8 mouse cellular contexts compared by ENCODE assay signal in the genomic region with DNA sequence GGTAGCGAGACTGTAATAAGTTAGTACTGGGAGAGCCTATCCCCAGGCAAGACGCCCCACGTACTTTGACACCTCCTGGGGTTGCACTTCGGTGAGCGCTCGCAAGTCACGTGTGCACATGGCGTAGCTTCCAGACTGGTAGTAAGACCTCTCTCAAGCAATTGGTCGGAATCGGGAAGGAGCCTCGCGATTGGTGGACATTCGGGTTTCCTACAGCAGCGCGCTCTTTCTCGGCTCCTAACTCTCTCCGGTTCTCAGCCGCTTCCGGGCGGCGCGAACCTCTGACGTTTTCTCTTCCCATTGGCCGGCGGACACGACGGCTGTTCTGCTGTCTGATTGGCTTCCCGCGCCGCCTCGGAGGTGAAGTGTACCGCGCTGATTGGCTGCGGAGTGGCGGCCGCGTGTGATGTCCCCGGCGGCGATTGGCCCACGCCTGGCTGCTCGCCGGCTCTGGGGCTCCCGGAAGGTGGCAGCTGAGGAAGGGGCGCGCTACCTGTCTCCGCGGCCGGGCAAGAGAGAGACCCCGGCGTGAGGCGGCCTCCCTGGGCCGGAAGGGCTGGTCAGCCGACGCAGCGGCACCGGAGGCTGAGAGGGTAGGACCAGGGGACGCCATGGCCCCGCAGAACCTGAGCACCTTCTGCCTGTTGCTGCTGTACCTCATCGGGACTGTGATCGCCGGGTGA. TPM values are rescaled to one million over a fixed set of nuclear protein-coding genes. Genes with fewer than 3 reads are reported as not detected.
DNase-seq lines count a peak whose midpoint lies in the region; ATAC-seq lines count a peak whose summit lies in the region.

A gene (minus strand): TSS at position 239 of the 683 bp plus-strand sequence.
A gene (plus strand): TSS at position 415 of the 683 bp plus-strand sequence.

- intact Hi-C loops in gastrocnemius, postnatal 14 days (cut with DNase I; ENCODE audit: low total_unique reads): no loop called here
- intact Hi-C loops in left cerebral cortex, postnatal 10 days (cut with DNase I): loop anchor here (5.0 kb wide), 1 partner anchor 250 kb away; a partner anchor contains a TSS

- peak; percentile 96 for ATAC-seq in inflammation-experienced regulatory T-cells, adult 6 months
- ATAC-seq in megakaryocyte-erythroid progenitor cell, adult 5-6 weeks (replicated peaks; ENCODE audit: low FRiP score, low TSS enrichment, poor library complexity, severe bottlenecking): peak; percentile 95

- peak; percentile 99 for DNase-seq in adrenal gland, adult (ENCODE audit: inconsistent age in 2 of 2, low spot score in 1 of 2)
- peak; percentile 99 for DNase-seq in embryo, embryonic 10.5 days (ENCODE audit: low spot score)
- DNase-seq in gastrocnemius, postnatal 14 days: peak; percentile 98
- DNase-seq in left cerebral cortex, postnatal 10 days (ENCODE audit: extremely low spot score in 1 of 2, low spot score in 2 of 2): peak; percentile 99
- peak; percentile 100 for DNase-seq in right cerebral cortex, postnatal 25 days
- DNase-seq in urinary bladder, postnatal 4 days (ENCODE audit: low spot score in 2 of 2): peak; percentile 98 to 99

RNA-seq across cellular contexts. Expression of the first gene that starts in this region (rescaled TPM):
- total RNA-seq in gastrocnemius, postnatal 14 days (2021): 1 to 10 TPM; 5.0 to 6.2 TPM
- 10 to 100 TPM; 17.4 to 21.0 (median 19.4) TPM for polyA plus RNA-seq in inflammation-experienced regulatory T-cells, adult 6 months (2017; shearing (Covaris generic))
- 10 to 100 TPM; 10.5 to 14.2 TPM for total RNA-seq in left cerebral cortex, postnatal 10 days (2021)
- 53.3 and 72.6 TPM in 2 replicates for total RNA-seq in megakaryocyte-erythroid progenitor cell, adult 5-6 weeks (2014; fragmentation: Nextera tagmentation)
- total RNA-seq in megakaryocyte-erythroid progenitor cell, adult 5-6 weeks (2017): 39.7 and 52.5 TPM in 2 replicates

RNA-seq across cellular contexts. Expression of the second gene that starts in this region (rescaled TPM):
- 10 to 100 TPM; 36.0 to 41.9 TPM for total RNA-seq in gastrocnemius, postnatal 14 days (2021)
- polyA plus RNA-seq in inflammation-experienced regulatory T-cells, adult 6 months (2017; shearing (Covaris generic)): 10 to 100 TPM; 43.0 to 79.0 (median 48.2) TPM
- total RNA-seq in left cerebral cortex, postnatal 10 days (2021): 10 to 100 TPM; 62.4 to 62.8 TPM
- 43.2 and 49.9 TPM in 2 replicates for total RNA-seq in megakaryocyte-erythroid progenitor cell, adult 5-6 weeks (2014; fragmentation: Nextera tagmentation)
- 90.1 and 101 TPM in 2 replicates for total RNA-seq in megakaryocyte-erythroid progenitor cell, adult 5-6 weeks (2017)

Comparison
In these comparisons a context has a peak if more than half of its experiments do, and no peak if none do; other contexts are left out.
1. Peak in every context shown above with its lines: DNase-seq and ATAC-seq.